Mouse (Mus musculus) heart, postnatal 25 days (tissue): Measurements from ENCODE around the gene 1500009C09Rik. TPM values are rescaled to one million over a fixed set of nuclear protein-coding genes. Genes with fewer than 3 reads are reported as not detected.
A peak's percentile ranks its signal among the peaks of the same experiment; 100 is the strongest.

Source experiments
- DNase-seq: peaks from one replicate; pipeline ENCODE4 v3.0.0; 2022; ENCODE audit warnings: low spot score
- intact Hi-C: fragments of 180-260 bp; cut with DNase I; formaldehyde crosslinking; loops from one replicate; pipeline ENCODE4 v1.15.1; 2025
- total RNA-seq, 2 experiments: library from RNA; stranded (reverse); gene quantifications; 2 replicates each; pipeline ENCODE4 v1.2.3; 2021

The 1500009C09Rik gene
- total RNA-seq, 2 experiments from 2014 or later = not detected

GRCm38 (mm10) chr15:82218778-82219666, 33.2 kb upstream of the 1500009C09Rik start:
- intact Hi-C loops = no loop called here
- no peak for DNase-seq

- intact Hi-C loops = no loop called here
- DNase-seq = no peak
Observed at GRCm38 (mm10) chr15:82220003-82220675, 32.1 kb upstream of the 1500009C09Rik start.

- intact Hi-C loops = no loop called here
- DNase-seq = no peak
Observed at GRCm38 (mm10) chr15:82221104-82221860, 30.9 kb upstream of the 1500009C09Rik start.

DNA sequence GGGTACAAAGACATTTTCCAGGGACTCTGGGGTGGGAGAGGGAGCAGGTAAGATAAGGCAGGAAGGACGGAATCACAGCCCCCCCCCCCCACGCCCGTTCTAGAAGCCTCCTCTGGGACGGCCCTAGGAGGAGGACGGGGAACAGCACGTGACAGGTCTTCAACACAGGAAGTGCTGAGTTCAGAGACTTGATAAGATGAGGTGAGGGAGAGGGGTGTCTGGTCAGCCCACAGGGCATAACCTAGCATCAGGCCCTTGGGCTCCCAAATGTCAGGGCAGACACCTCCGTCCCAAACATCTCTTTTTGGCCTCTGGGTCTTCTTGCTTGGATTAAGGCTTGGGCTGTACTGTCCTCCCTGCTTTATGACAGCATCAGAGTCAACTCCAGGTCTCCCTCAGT, 28.9 kb upstream of the 1500009C09Rik start:
- intact Hi-C loops = no loop called here
- DNase-seq = no peak

DNA sequence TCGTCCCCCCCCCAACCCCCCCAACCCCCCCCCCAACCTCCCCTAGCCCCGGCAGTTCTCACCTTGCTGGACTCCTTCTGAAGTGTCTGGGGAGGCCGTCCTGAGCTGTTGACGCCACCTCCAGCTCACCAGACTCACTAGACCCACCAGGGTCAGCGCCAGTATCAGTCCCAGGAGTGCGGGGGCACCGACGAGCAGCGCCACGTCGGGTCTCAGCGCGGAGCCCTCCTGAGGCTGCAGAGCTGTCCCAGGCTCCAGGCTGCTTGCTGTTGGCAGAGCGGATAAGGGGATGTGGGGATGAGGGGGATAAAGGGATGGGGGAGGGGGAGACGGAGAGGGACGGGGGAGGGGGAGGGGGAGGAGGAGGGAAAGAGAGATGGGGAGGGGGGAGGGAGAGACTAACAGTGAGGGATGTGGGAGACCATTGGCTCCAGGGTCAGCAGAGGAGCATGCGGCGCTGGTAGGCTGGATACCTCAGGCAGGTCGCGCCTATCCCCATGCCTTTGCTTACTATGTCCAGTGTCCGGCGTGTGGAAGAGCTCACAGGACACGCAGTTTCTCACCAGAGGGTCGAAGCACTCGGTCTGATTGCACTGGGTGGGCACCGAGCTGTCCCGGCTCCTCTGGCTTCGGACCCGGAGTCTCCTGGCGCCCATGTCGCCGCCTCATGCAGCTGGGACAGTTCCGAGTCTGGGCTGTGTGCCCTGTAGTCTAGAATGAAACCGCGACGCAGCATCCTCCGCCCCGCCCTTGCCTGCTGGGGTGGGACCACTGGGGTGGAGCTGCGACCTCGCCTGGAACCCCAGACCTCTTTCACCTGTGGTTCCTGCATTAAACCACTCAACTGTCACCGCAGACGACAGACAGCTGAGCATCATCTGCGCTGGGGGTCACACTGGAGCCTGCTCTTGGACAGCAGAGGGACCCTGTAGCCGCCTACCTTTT, 28.3 kb upstream of the 1500009C09Rik start, which contains the start of gene Tnfrsf13c:
Tnfrsf13c (minus strand) TSS at position 713 of the 945 bp plus-strand sequence.
- DNase-seq = no peak
- intact Hi-C loops = no loop called here

- intact Hi-C loops = no loop called here
- DNase-seq = no peak
Observed at GRCm38 (mm10) chr15:82224602-82225215, 27.5 kb upstream of the 1500009C09Rik start.

DNA sequence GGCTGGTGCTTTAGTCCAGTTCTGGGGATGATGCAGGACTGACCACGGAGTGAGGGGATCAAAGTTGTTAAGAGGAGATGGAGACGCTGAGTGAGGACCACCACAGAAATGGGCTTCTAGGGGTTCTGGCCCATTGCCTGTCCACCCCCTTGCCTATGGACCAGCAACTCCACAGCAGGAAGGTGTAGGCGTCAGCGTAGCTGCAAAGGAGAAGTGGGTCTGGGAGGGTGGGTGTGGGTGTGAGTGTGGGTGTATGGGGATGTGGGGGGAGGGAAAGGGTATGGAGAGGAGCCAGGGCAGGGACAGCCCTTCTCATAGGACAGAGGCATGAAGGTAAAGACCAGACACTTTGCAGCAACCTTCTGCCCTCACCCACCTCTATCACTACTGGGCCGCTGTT, 26.4 kb upstream of the 1500009C09Rik start:
- intact Hi-C loops = no loop called here
- DNase-seq = no peak

DNA sequence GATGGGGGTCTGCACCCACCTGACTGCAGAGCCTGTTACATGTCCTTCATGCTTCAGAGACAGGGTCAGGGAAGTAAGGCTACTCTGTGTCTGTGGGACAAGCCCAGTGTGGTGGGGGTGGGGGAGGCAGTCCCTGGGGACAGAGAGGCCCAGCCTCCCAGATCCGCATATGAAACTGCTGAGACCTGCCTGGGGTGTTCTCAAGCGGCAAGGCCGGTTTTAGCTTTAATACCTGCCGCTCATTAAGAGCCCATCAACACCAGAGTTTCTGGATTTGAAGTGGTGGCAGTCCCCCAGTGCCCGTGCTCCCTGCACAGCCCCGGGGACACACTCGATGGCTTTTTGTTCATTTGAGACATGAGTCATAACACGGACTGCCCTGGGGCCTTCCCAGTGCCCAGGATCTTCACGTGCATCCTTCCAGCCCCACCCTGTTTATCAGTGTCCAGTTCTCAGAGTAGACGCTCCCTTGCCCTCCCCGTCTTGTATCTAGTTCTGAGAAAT, 22.6 kb upstream of the 1500009C09Rik start:
- intact Hi-C loops = no loop called here
- no peak for DNase-seq

DNA sequence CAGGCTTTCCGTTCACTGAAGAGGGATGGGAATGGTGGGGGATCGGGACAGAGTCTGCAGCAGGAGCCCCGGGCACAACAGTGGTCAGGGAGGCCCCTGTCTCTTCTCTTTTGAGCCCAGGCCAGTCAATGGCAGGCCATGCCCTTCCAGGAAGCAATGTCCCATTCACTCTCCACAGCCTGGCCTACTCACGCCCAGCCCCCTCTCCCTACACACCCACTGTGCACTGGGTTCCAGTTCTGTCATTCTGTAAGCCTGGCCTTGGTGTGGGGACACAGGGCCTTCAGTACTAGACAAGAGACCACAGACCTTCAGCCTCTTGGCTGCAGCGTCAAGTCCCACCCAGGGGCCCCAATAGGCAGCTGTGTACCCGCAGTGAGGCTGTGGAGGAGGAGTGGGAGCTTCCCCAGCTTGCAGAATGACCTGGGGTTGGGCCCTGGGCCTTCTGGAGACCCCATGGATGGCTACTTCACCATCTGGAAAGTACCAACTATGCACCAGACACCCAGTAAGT, 22.0 kb upstream of the 1500009C09Rik start:
- DNase-seq = no peak
- intact Hi-C loops = no loop called here

- no peak for DNase-seq
- intact Hi-C loops = no loop called here
Observed at GRCm38 (mm10) chr15:82231100-82231499, 21.1 kb upstream of the 1500009C09Rik start.

DNA sequence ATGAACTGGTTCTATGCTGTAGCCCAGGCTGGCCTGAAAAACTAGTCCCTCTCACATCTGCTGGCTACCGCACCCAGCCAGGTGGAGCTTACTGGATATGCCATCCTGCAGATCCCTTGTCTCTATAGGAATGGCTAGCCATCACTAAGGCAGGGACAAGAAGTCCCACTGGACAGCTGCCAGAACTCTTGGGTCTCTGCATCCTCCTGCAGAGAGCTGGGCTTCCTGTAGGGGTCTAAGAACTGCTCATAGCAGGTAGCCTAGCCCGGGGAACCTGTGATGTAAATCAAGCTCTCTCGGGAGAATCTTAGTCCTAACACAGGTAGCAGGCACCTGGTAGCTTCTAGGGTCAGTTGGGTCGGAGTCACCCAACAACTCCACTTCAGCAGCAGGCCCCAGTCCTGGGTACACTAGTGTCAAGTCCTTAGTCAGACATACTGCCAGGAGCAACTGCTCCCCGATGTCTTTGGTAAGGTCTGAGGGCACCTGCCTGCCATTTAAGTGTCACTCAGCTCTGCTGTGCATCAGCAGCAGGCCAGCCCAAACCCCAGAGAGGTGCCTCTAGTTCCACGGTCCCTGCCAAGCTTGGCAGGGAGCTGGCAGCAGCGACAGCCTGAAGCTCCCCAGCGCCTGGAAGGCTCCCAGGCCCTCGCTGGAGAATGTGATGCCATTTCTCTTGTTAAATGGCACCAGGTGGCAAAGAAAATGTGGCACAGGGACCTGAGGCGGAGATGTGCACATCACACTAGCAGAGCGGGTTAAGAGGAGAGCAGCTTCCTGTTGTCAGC, 20.4 kb upstream of the 1500009C09Rik start:
- DNase-seq = no peak
- intact Hi-C loops = no loop called here

GRCm38 (mm10) chr15:82232651-82233050, 19.5 kb upstream of the 1500009C09Rik start:
- intact Hi-C loops = no loop called here
- DNase-seq = no peak

DNA sequence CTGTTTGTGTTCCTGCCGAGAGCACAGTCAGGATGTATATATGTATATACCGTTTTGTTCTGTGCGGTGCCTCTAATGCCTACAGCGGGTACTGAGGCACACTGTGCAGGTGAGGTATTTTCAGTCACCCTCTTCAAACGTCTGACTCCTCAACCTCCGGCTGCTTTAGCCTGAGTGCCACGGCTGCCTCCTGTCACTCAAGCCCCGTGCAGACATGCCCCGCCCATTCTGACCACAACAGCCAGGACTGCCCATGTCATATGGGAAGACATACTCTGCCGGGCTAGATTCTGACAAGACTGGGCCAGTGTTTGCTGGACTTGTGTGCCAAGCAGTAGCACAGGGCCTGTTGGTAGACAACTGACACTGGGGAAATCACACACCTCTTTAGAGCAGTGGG, 16.5 kb upstream of the 1500009C09Rik start:
- intact Hi-C loops = loop anchor here (1.0 kb wide), 2 partner anchors 96 to 170 kb away; no protein-coding TSS in a partner anchor
- DNase-seq = no peak

- DNase-seq = peak; percentile 46
- intact Hi-C loops = loop anchor here (1.0 kb wide), 2 partner anchors 97 to 171 kb away; no protein-coding TSS in a partner anchor
Observed at GRCm38 (mm10) chr15:82236565-82236964, 15.6 kb upstream of the 1500009C09Rik start.

GRCm38 (mm10) chr15:82243311-82243710, 8.9 kb upstream of the 1500009C09Rik start:
- intact Hi-C loops = no loop called here
- no peak for DNase-seq

- intact Hi-C loops = no loop called here
- DNase-seq = no peak
Observed at GRCm38 (mm10) chr15:82243742-82244114, 8.5 kb upstream of the 1500009C09Rik start.

- intact Hi-C loops = no loop called here
- DNase-seq = peak; percentile 83
Observed at GRCm38 (mm10) chr15:82244115-82244804, 7.9 kb upstream of the 1500009C09Rik start, which contains the start of gene Cenpm. Gene Cenpm (minus strand): TSS chr15:82244748.
